Mouse (Mus musculus) heart, postnatal 0 days (tissue): ENCODE results near the gene Tet3.

Source experiments
- CTCF ChIP-seq: IDR thresholded peaks from 2 replicates; pipeline ENCODE4 v1.5.1; 2016; ENCODE audit warnings: antibody characterized with exemption, control low read depth, low read depth
- EP300 ChIP-seq: IDR thresholded peaks from 2 replicates; pipeline ENCODE4 v1.6.1; 2016; ENCODE audit warnings: antibody characterized with exemption, low read depth

- TF ChIP-seq CTCF (no peak), EP300 (no peak)
Measured at GRCm38 (mm10) chr6:83487298-83487697, 28.4 kb upstream of the Tet3 start.
